Mouse (Mus musculus) kidney, embryonic 14.5 days (tissue): Measurements from ENCODE around the gene Samd11. TPM values are rescaled to one million over a fixed set of nuclear protein-coding genes. Genes with fewer than 3 reads are reported as not detected.

Source experiments
- ATAC-seq: fragments of 200-750 bp; cut with Nextera tagmentation; 2 replicates; pipeline ENCODE4 v1.8.0; 2017; ENCODE audit warnings: moderate number of reproducible peaks, mild to moderate bottlenecking, moderate TSS enrichment, moderate library complexity; ENCODE audit not compliant: low FRiP score, low TSS enrichment
- H3K27ac ChIP-seq: fragments of 300-500 bp; sonication (generic); 2 replicates; pipeline ENCODE4 v1.5.1; 2014; ENCODE audit warnings: low read depth, mild to moderate bottlenecking, low read length, moderate library complexity, mixed read lengths
- H3K27me3 ChIP-seq: fragments of 300-500 bp; sonication (generic); 2 replicates; pipeline ENCODE4 v1.6.1; 2014; ENCODE audit warnings: mild to moderate bottlenecking, low read length; ENCODE audit not compliant: control insufficient read depth, insufficient read depth
- H3K36me3 ChIP-seq: fragments of 300-500 bp; sonication (generic); 2 replicates; pipeline ENCODE4 v1.6.1; 2014; ENCODE audit warnings: low read length, mixed read lengths; ENCODE audit not compliant: control insufficient read depth, insufficient read depth
- H3K4me1 ChIP-seq: fragments of 300-500 bp; sonication (generic); 2 replicates; pipeline ENCODE4 v1.6.1; 2014; ENCODE audit warnings: low read length, mixed read lengths; ENCODE audit not compliant: control insufficient read depth, insufficient read depth
- H3K4me2 ChIP-seq: fragments of 300-500 bp; sonication (generic); replicated peaks from 2 replicates; pipeline ENCODE4 v1.6.1; 2014; ENCODE audit warnings: low read depth, mild to moderate bottlenecking, low read length
- H3K4me3 ChIP-seq: fragments of 300-500 bp; sonication (generic); 2 replicates; pipeline ENCODE4 v1.5.1; 2014; ENCODE audit warnings: mild to moderate bottlenecking, low read length
- H3K9ac ChIP-seq: fragments of 300-500 bp; sonication (generic); 2 replicates; pipeline ENCODE4 v1.6.1; 2014; ENCODE audit warnings: low read depth, mild to moderate bottlenecking, low read length, moderate library complexity
- H3K9me3 ChIP-seq: fragments of 300-500 bp; sonication (generic); 2 replicates; pipeline ENCODE4 v1.6.1; 2016; ENCODE audit warnings: low read length; ENCODE audit not compliant: control insufficient read depth
- whole genome bisulfite sequencing: fragments of 180-500 bp; shearing (Covaris S2); extraction: QIAGEN DNeasy Blood & Tissue Kit; methylation state at CpG from one replicate; pipeline ENCODE4 v1.1.7; 2014; 5-methylcytosine and 5-hydroxymethylcytosine counted together
- polyA plus RNA-seq: library from polyadenylated mRNA; unstranded; fragments of >200 nt; fragmentation: Nextera tagmentation; extraction: Ambion mirVana; gene quantifications from 2 replicates; pipeline ENCODE4 v1.2.1, GENCODE M21; 2014

The Samd11 gene
- polyA plus RNA-seq, 1 experiment from 2014 or later = 0.18 TPM

DNA sequence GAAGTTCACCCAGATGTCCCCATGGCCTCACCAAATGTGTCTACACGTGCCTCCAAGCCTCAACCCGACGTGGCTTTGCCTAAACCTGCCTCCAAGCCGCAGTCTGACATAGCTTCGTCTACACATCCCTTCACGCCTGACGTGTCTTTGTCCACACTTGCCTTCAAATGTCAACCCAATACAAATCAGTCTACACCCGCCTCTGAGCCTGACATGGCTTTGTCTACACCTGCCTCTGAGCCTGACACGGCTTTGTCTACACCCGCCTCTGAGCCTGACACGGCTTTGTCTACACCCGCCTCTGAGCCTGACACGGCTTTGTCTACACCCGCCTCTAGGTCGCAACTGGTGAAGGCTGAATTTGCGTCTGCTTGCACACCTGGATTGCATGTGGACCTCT is 37.6 kb downstream of the Samd11 start:
- no peak for ATAC-seq
- 76% methylated on average over 16 of the region's 16 CpGs for WGBS
- no peaks in the 10 kb centered on the region for H3K27me3 ChIP-seq
- no peaks in the 10 kb centered on the region for H3K36me3 ChIP-seq
- H3K4me3 ChIP-seq = no peak overlapping the region
- no peak overlapping the region for H3K9ac ChIP-seq
- H3K4me2 ChIP-seq = no peak overlapping the region
- H3K9me3 ChIP-seq = no peaks in the 10 kb centered on the region
- H3K4me1 ChIP-seq = no peaks in the 10 kb centered on the region
- H3K27ac ChIP-seq = no peak overlapping the region

DNA sequence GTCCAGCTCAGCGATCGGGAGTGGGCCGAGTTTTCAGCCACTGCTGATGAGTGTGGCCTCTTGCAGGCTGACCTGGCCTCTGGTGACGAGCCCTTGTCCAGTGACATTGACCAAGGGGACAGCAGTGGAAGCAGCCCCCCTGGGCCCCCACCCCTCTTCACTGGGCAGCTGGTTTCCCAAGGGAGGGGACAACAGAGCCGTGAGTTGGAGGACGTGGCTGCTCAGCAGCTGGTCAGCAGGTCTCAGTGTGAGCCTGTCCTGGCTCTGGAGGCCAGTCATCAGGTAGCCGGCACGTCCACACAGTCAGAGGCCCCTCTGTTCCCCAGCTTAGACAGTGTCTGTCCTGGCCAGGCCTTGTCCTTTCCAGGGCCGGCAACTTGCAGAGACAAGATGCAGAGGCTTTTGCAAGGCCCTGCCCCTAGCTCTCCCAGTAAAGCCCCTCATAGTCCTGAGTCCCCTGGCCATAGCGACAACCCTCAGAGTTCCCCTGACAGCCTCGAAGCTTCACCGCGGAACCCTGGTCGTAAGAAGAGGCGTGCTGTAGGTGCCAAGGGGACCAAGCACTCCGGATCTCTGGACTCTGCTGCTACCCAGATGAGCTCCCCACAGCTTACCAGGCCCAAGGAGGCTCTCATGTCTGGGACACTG is 38.3 kb downstream of the Samd11 start:
- Histone ChIP-seq H3K4me2 (no peak overlapping the region), H3K4me3 (no peak overlapping the region), H3K27me3 (no peaks in the 10 kb centered on the region), H3K9me3 (no peaks in the 10 kb centered on the region), H3K4me1 (no peaks in the 10 kb centered on the region), H3K36me3 (no peaks in the 10 kb centered on the region), H3K9ac (no peak overlapping the region), H3K27ac (no peak overlapping the region)
- ATAC-seq = 0 out of 2 replicates have a peak, but pooled peaks have one; percentile 30
- 76% methylated on average over 16 of the region's 16 CpGs for WGBS

DNA sequence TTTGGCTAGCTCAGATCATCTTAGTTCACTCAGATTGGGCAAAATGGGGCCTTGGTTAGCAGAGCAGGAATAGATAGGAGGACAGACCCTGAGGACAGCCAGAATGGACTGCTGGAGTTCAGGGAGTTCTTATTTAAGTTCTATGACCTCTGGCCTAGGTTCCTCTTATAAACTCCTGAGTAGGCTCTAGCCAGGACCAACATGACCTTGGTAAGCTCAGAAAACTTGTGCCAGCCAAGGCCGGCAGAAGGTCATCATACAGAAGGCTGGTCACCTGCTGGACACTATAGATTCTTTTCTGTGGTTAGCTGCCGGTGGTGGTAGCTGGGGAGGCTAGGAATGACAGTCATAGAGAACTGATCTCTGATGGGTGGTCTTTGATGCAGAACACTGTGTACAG is 39.3 kb downstream of the Samd11 start:
- H3K27me3 ChIP-seq = no peaks in the 10 kb centered on the region
- no peaks in the 10 kb centered on the region for H3K4me1 ChIP-seq
- 87% methylated on average over 2 of the region's 2 CpGs for WGBS
- ATAC-seq = no peak
- no peaks in the 10 kb centered on the region for H3K9me3 ChIP-seq
- H3K27ac ChIP-seq = no peak overlapping the region
- no peak overlapping the region for H3K4me3 ChIP-seq
- H3K36me3 ChIP-seq = no peaks in the 10 kb centered on the region
- H3K9ac ChIP-seq = no peak overlapping the region
- no peak overlapping the region for H3K4me2 ChIP-seq

DNA sequence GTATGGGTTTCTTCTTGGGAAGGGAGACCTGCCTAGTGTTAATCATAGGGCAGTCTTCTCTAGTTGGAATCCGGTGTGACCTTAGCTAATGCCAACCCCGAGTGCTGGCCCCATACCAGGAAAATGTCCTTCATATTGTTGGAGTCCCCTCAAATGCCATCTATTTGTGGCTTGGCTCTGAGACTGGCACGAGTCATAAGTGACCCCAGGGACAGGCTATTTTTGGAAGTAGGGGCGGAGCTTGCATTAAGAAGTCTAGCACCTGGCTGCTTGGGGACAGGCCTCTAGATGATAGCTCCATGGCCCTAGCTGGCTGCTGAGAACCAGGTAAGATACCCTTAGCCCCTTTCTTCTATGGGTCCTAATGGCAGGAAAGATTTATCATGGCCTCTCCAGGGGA is 39.8 kb downstream of the Samd11 start, which contains the start of gene Perm1:
Gene Perm1 (plus strand): TSS at position 220 of the 400 bp plus-strand sequence.
- ATAC-seq = no peak
- 70% methylated on average over 4 of the region's 4 CpGs for WGBS
- no peak within 1 kb of the TSS for H3K4me2 ChIP-seq
- no peaks in the 10 kb centered on the region for H3K27me3 ChIP-seq
- no peaks in the 10 kb centered on the region for H3K4me1 ChIP-seq
- no peaks in the 10 kb centered on the region for H3K36me3 ChIP-seq
- no peak within 1 kb of the TSS for H3K4me3 ChIP-seq
- H3K9ac ChIP-seq = no peak within 1 kb of the TSS
- no peak within 1 kb of the TSS for H3K27ac ChIP-seq
- H3K9me3 ChIP-seq = no peaks in the 10 kb centered on the region

DNA sequence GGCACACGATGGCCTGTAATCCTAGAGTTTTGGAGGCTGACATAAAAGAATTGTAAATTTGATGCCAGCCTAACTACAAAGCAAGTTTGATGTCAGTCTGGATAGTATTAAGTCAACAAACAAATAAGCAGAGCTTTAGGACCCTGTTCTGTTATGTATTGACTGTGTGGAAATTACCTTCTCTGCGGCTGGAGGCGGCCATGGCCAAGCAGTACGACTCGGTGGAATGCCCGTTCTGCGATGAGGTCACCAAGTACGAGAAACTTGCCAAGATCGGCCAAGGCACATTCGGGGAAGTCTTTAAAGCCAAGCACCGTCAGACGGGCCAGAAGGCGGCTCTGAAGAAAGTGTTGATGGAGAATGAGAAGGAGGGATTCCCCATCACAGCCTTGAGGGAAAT is 42.3 kb downstream of the Samd11 start:
- no peak overlapping the region for H3K9ac ChIP-seq
- H3K4me2 ChIP-seq = no peak overlapping the region
- no peak for ATAC-seq
- H3K27ac ChIP-seq = no peak overlapping the region
- 94% methylated on average over 13 of the region's 13 CpGs for WGBS
- H3K27me3 ChIP-seq = no peaks in the 10 kb centered on the region
- H3K4me1 ChIP-seq = no peaks in the 10 kb centered on the region
- no peaks in the 10 kb centered on the region for H3K9me3 ChIP-seq
- no peak overlapping the region for H3K4me3 ChIP-seq
- H3K36me3 ChIP-seq = no peaks in the 10 kb centered on the region

DNA sequence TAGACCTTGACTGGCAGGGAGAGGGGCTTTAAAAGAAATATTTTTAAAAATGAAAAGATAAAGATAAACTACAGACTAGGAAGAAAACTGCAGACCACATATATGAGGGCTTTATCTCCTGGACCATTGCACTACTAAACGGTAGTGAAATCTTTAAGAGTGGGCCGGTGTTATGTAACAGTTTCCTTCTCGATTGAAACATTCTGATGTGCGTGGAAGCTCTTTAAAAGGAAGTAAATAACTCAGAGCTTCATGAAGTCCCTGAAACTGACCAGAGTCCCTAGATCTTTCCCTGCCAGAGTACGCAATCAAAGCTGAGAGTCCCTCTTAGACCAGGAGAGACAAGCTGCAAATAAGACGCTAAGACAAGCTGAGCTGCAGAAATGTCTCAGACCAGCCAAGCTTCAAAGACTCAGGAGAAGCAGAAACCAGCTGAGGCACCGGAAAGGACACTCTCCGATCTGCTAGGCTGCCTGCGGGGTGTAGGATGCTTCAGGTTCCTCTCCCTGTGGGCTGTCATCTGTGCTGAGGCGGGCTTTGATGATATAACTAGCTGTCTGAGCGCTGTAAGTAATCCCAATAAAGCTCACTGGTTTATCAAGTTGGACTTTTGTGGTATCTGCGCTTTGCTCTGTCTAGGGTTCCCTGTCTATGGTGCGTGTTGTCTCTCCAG is 45.4 kb downstream of the Samd11 start:
- H3K4me2 ChIP-seq = no peak overlapping the region
- ATAC-seq = no peak
- 71% methylated on average over 13 of the region's 13 CpGs for WGBS
- H3K27ac ChIP-seq = no peak overlapping the region
- no peak overlapping the region for H3K9ac ChIP-seq
- no peaks in the 10 kb centered on the region for H3K9me3 ChIP-seq
- no peaks in the 10 kb centered on the region for H3K27me3 ChIP-seq
- no peak overlapping the region for H3K4me3 ChIP-seq
- H3K4me1 ChIP-seq = no peaks in the 10 kb centered on the region
- H3K36me3 ChIP-seq = no peaks in the 10 kb centered on the region

DNA sequence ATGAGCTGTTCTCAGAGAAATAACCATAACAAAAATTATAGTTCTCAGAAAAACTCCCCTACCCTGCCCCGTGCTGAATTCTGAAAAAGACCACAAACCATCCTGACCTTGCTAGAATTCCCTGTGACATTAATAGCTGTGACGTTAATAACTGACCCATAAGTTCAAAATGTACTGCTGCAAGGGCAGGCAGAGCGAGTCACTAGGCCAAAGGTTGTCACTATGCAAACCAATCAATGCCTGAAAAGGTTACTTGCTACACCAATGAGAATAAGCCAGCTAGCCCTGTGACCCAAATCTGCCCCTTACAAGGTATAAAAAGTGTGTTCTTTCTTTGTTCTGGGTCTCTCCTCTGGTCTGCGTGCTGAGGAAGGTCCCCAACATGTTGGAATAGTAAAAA is 46.6 kb downstream of the Samd11 start:
- 82% methylated on average over 4 of the region's 4 CpGs for WGBS
- Histone ChIP-seq H3K4me2 (no peak overlapping the region), H3K4me1 (no peaks in the 10 kb centered on the region), H3K27ac (no peak overlapping the region), H3K4me3 (no peak overlapping the region), H3K9ac (no peak overlapping the region), H3K9me3 (no peaks in the 10 kb centered on the region), H3K36me3 (no peaks in the 10 kb centered on the region), H3K27me3 (no peaks in the 10 kb centered on the region; the same call in 1 of the 2 replicates)
- ATAC-seq = no peak

DNA sequence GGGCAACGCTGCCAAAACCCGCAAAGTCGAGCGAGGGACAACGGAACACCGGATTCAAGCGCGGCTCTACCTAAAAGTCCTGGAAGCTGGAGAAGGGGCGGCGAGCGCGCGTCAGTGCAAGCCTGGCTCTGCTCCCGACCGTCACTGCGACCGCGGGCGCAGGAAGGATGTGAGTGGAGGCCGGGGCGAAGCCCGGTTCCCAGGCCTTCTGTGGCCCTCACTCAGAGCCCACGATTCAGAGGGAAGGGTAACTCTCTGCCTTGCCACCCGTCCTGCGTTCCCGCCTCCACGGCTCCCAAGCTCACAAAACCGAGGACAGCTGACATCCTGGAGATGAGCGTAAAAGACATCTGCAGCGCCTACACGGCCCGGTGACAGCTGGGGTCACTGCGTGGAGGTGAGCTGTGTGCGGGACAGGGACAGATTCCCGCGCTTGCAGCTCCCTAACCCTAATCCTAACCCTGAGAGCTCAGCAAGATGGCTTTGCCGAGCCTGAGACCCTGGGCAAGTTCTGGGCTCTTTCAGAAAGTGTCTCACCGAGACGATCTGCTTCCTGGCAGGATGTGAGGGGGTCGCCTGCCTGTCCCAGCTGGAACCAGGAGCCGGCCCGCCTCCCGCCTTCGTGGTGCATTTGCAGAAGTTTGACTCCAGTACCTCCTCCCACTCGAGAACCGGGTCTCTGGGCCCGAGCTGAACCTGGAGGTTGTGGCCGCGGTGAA is 51.9 kb downstream of the Samd11 start:
- peak overlapping the region; percentile 50 for H3K4me3 ChIP-seq
- no peaks in the 10 kb centered on the region; the same call in 1 of the 2 replicates for H3K27me3 ChIP-seq
- WGBS = under 1% methylated on average over 49 of the region's 49 CpGs
- H3K9ac ChIP-seq = peak overlapping the region; percentile 65
- peak; percentile 50 for ATAC-seq
- H3K27ac ChIP-seq = peak overlapping the region; percentile 12; the same call in 1 of the 2 replicates
- no peaks in the 10 kb centered on the region for H3K4me1 ChIP-seq
- no peaks in the 10 kb centered on the region for H3K9me3 ChIP-seq
- no peaks in the 10 kb centered on the region for H3K36me3 ChIP-seq
- peak overlapping the region; percentile 88 for H3K4me2 ChIP-seq

DNA sequence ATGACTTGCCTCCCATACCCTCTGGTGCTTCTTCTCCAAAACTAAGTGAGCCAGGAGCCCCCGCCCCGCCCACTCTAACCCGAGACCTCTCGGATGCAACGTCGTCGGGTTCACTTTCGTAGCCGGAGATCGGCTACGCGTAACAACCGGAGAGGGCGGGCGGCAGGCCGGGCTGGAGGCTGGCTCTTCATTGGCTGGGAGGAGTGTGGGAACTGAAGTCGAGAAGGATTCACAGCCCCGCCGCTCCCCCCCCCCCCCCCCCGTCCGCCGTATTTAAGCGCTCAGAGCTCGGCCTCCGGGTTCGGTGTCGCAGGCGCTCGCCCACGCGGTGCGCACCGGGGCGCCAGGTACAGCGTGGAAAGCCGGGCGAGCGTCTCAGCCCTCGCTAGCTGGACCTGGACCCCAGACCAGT is 52.5 kb downstream of the Samd11 start, which contains the start of gene AW011738:
Gene AW011738 (plus strand): TSS at position 304 of the 412 bp plus-strand sequence.
- peak; percentile 82 for ATAC-seq
- Histone ChIP-seq H3K9ac (peak within 1 kb of the TSS; percentile 65), H3K9me3 (no peaks in the 10 kb centered on the region), H3K4me2 (peak within 1 kb of the TSS; percentile 88), H3K4me3 (peak within 1 kb of the TSS; percentile 50), H3K36me3 (no peaks in the 10 kb centered on the region), H3K4me1 (no peaks in the 10 kb centered on the region), H3K27ac (peak within 1 kb of the TSS; percentile 12; the same call in 1 of the 2 replicates), H3K27me3 (no peaks in the 10 kb centered on the region; the same call in 1 of the 2 replicates)
- under 1% methylated on average over 25 of the region's 39 CpGs for WGBS
